Mouse (Mus musculus): ENCODE data around the gene Mapk1ip1l.

DNA sequence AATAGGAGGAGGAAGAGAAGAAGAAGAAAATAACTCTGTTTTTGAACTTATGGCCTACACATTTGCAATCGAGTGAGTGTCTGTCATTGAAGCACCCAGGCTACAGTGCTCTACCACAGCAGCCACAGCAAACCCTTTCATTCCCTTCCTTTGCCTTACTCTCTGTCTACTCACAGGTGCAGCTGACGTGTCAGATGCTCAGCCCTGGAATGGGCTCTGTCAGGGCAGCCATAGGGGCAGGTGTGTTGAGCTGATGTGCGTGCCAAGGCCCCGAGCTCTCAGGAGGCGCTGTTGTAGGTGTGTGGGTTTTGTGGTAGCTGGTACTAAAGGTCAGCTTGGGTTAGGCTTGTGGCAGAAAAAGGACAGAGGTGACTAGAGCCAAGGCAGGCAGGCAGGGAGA lies 71.7 kb downstream of the Mapk1ip1l start:
- TF ChIP-seq CTCF (IDR thresholded peaks at IDR 0.05; ENCODE audit: control insufficient read depth, insufficient read depth, insufficient read length), result no peak
- TF ChIP-seq USF1 (IDR thresholded peaks at IDR 0.05; ENCODE audit: low read depth), result no peak

Measured in C2C12 (cell line).